Mouse (Mus musculus) urinary bladder, adult 2 months (tissue): Measurements from ENCODE around the gene Cptp. TPM values are rescaled to one million over a fixed set of nuclear protein-coding genes. Genes with fewer than 3 reads are reported as not detected.

Experiments used
- DNase-seq: peaks from one replicate; pipeline ENCODE4 v3.0.0; 2022; ENCODE audit warnings: low spot score
- polyA plus RNA-seq: library from polyadenylated mRNA; depleted of rRNA; stranded (reverse); fragments of >200 nt; gene quantifications from 2 replicates; pipeline ENCODE4 v1.2.3, GENCODE M21; 2012; rRNA removed

Gene Cptp
- polyA plus RNA-seq, 1 experiment, result 17.1 TPM

DNA sequence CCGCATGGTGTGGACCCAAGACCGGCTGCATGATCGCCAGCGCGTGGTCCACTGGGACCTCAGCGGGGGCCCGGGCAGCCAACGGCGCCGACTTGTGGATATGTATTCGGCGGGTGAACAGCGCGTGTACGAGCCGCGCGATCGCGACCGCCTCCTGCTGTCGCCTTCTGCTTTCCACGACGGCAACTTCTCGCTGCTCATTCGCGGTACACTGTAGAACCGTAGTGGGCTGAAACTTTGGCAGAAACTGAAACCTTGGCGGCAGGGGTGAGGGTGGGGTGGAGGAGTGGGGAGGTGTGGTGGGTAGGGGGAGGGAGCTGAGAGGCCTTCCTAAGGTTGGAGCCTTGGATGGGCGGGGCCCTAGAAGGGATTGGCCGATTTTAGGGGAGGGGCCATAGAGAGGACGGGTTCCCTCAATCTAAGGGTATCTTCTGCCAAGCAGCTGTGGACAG is 28.2 kb downstream of the Cptp start:
- peak; percentile 46 for DNase-seq

DNA sequence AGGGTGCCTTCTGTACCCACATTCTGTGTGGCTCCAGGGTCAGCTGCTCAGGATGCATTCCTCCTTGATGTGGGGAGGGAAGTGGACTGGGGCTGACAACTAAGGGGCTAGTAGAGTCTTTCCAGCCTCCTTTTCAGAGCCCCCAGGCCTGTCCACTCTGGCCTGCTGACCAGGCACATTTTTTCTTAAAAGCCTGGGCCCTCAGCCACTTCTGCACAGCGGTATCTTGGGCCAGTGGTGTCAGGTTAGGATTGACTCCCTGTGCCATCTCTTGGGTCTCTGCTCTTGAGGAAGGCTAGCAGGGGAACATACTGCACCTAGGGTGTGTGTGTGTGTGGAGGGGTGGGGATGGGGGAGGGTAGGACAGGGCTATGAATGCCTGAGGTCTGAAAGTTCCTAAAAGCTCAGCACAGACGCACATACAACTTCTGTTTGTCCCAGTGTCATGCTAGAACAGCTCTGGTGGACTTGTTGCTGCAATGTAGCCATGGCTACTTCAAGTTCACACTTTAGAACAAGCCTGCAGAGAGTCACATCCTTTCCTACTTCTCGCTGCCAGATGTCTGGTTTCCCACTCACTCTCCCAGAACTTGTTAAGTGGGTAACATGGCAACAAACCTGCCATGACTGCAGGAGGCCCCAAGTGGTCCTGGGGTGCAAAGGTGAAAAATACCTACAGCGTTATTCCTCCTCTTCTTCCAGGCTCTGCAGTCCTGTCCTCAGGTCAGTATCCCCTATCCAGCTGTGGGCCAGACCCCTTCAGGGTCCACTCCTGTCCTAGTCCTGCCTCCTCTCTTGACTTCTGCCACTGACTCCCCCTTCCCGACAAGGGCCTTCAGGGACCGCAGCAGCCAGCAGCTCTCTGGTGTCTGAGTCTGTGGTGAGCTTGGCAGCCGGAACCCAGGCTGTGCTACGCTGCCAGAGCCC is 28.9 kb downstream of the Cptp start:
- peak; percentile 17 for DNase-seq

DNA sequence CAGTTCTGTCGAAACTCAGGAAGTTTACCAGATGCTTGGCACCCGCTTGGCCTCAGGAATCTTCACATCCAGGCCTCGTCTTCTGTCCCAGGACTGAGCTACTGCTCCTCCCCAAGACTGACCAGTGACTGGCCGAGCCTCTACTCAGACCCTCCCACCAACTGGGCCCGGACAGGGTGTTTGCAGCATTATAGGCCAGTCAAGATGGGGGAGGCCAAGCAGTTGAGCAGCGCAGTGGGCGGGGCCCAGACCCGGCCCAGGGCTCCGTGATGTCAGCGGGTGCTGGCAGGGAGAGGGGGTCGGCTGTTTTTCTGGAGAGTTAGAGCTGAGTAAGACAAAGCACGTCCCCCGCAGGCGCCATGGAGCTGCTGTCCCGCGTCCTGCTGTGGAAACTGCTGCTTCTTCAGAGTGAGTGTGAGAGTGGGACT is 29.7 kb downstream of the Cptp start, which contains the start of gene Mxra8:
Mxra8 (plus strand) TSS at position 198 of the 428 bp plus-strand sequence.
- peak; percentile 56 for DNase-seq

DNA sequence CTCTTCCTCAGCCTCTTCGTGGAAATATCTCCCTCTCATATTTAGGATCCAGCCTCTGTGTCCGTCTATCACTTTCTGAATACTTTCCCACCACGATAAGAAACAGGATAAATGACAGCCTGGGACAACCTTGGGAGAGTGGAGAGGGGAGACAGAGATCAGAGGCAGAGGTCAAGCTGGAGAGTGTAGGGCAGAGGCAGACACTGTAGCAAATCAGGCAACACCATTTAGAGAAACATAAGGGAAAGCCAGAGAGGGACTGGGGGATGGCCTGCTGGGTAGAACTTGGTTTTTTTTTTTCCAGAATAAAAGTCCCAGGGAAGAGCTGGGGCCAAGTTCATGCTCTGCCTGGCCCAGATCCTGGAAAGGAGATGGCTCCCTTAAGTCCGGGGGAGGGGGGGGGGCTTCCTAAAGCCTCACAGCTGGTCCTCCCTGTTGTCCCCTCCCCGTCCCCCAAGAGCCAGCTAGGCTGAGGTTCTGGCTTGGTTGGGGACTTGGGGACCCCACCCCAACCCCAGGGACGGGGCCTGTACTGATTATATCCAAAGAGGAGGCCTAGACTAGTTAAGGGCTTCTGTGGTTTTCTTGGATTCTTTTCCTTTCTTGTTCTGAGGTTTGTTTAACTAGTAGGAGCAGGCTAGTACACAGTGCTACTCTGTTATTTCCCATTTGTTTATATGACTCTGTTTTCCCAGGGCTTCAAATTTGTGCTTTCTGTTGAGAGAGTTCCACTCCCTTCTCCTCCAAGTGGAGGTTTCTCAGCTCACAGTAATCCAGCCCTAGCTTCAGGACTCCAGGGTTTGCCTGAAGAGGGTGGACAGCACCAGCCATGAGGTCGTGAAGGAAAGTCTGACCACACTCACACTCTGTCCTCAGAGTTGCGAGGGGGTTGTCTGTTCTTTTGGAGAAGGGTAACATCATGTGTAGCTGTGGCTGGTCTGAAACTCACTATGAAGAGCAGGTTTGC is 30.8 kb downstream of the Cptp start:
- DNase-seq, result no peak

- no peak for DNase-seq
These were observed 31.7 kb downstream of the Cptp start for GRCm38 (mm10) chr4:155837404-155838010.

DNA sequence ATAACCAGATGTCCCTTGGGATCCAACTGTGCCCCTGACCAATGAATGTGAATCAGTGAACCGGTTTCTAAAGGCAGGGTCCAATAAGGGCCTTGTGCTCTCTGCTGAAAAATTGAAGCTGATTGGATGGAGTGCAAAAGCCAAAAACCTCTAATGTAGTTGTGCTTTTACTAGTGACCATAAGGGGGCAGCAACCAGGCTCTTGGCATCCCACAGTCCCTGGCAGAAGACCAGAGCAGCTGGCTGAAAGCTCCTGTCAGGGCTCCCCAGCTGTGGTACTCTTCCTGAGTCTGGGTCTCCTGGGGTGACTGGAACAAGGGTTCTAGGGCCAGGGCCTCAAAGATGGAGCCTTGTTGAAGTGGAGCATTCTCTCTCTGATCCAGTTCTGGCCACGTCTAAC is 35.4 kb downstream of the Cptp start:
- DNase-seq, result no peak

- DNase-seq, result no peak
These were observed 36.0 kb downstream of the Cptp start for GRCm38 (mm10) chr4:155833234-155833633.

DNA sequence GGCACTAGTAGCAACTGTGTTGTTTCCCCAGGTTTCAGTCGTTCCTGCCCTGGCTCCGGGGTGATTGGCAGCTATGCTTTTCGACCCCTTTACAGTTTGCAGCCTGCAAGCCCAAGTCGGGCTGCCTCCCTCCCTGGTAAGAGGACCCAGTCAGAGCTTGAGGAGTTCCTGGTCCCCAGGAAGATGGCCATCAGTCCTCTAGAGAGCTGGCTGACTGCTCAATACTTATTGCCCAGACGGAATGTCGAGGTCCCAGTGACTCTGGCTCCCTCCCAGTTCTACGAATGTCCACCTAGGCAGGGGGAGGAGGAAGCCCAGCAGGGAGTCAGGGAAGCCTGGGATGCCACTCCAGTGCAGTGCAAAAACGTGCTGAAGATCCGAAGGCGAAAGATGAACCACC is 36.9 kb downstream of the Cptp start:
- no peak for DNase-seq

GRCm38 (mm10) chr4:155831831-155832230 is 37.4 kb downstream of the Cptp start:
- no peak for DNase-seq

DNA sequence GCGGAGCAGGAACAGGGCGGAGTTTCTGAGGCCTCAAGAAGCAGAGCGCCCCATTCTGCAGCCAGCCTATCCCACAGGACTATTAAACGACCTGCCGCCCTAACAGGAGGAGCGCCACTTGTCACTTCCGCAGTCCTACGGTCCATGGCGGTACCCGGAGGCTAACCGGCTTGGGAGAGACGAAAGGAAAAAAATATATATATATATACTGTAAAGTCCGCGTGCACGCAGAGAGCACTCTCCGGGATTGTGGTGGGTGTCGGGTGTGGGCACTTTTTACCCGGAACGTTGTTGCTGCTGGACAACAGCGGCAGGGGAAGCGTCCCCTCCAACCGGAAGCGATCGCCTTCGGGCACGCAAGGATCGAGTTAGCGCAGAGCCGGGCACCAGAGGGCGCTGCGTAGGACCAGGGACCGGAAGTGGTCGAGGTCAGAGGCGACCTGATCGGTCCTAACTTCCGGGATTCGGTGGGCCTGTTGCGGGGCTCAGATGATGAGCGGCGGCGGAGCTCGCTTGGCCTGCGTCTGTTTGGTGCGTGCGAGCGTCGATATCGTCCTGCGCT is 38.0 kb downstream of the Cptp start, which contains the start of gene Aurkaip1:
Aurkaip1 (plus strand) TSS at position 68 of the 562 bp plus-strand sequence.
- DNase-seq, result peak; percentile 91

GRCm38 (mm10) chr4:155830596-155830995 is 38.6 kb downstream of the Cptp start:
- DNase-seq, result no peak

DNA sequence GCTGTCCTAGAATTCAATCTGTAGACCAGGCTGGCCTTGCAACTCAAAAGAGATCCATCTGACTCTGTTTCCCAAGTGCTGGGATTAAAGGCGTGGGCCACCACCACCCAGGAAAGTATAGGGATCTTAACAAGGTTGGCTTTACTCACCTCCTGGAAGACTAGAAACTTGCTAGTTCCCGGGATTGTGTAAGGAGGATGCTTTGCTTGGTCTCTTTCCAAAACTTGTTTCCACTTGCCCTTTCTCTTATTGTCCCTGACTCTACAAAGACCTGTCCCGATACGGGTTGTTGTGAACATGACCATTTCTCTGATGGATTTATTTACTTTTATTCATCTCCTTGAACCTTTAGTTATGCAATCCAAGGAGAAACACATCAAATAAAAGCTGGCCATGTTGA is 39.4 kb downstream of the Cptp start:
- DNase-seq, result no peak

GRCm38 (mm10) chr4:155823443-155823842 is 45.8 kb downstream of the Cptp start:
- DNase-seq, result no peak

- DNase-seq, result no peak
These were observed 48.2 kb downstream of the Cptp start for GRCm38 (mm10) chr4:155821025-155821424.

DNA sequence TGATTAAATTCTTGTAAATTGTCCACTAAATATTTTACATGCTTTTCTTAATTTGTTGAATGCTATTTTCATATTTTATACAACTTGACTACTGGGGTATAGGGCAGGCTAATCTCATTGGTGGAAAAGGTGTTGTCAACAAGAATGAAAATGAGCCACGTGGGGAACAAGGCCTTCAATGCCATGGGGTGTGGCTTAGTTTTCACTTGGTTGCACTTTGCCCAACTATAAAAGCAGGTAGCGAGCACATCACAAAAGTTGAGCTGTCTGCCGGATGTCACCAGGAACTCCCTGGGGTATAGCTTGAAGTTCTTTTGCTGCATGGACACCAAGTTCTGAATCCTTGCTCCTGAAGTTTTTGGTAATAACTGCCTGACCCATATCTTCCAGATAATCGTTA is 51.7 kb downstream of the Cptp start:
- DNase-seq, result no peak

Other genes starting within 250 kb of the Cptp start
- 35.6 and 61.6 TPM in 2 replicates for gene Cdk11b, start 244.6 kb downstream of the Cptp start, polyA plus RNA-seq
- gene Gm10563, start 224.0 kb downstream of the Cptp start, polyA plus RNA-seq, result not detected in 2 replicates
- gene Mmp23, start 216.1 kb downstream of the Cptp start, polyA plus RNA-seq, result 138 and 226 TPM in 2 replicates
- gene Mib2, start 200.2 kb downstream of the Cptp start, polyA plus RNA-seq, result 51.2 and 56.1 TPM in 2 replicates
- gene Fndc10, start 175.1 kb downstream of the Cptp start, polyA plus RNA-seq, result 18.5 and 20.1 TPM in 2 replicates
- 119 and 148 TPM in 2 replicates for gene Ssu72, start 164.6 kb downstream of the Cptp start, polyA plus RNA-seq
- 2.7 and 3.3 TPM in 2 replicates for gene Tmem240, start 134.6 kb downstream of the Cptp start, polyA plus RNA-seq
- 63.3 and 74.8 TPM in 2 replicates for gene Atad3a, start 108.3 kb downstream of the Cptp start, polyA plus RNA-seq
- 29.3 and 32.1 TPM in 2 replicates for gene Vwa1, start 94.7 kb downstream of the Cptp start, polyA plus RNA-seq
- gene Tmem88b, start 83.6 kb downstream of the Cptp start, polyA plus RNA-seq, result 0.91 and 0.93 TPM in 2 replicates
- gene Ankrd65, start 79.0 kb downstream of the Cptp start, polyA plus RNA-seq, result 0.81 and 0.93 TPM in 2 replicates
- 78.0 and 96.4 TPM in 2 replicates for gene Mrpl20, start 66.6 kb downstream of the Cptp start, polyA plus RNA-seq
- gene Ccnl2, start 57.0 kb downstream of the Cptp start, polyA plus RNA-seq, result 161 and 233 TPM in 2 replicates
- gene Aurkaip1, start 38.2 kb downstream of the Cptp start, polyA plus RNA-seq, result 110 and 122 TPM in 2 replicates
- gene Mxra8, start 29.8 kb downstream of the Cptp start, polyA plus RNA-seq, result 377 and 402 TPM in 2 replicates
- 58.9 and 76.5 TPM in 2 replicates for gene Dvl1, start 22.0 kb downstream of the Cptp start, polyA plus RNA-seq
- gene Tas1r3, start 6.1 kb downstream of the Cptp start, polyA plus RNA-seq, result 0.91 and 1.3 TPM in 2 replicates
- gene Ints11, start 106 bp upstream of the Cptp start, polyA plus RNA-seq, result 26.5 and 32.3 TPM in 2 replicates
- gene Pusl1, start 22.3 kb upstream of the Cptp start, polyA plus RNA-seq, result 43.7 and 55.5 TPM in 2 replicates
- gene Acap3, start 22.4 kb upstream of the Cptp start, polyA plus RNA-seq, result 23.7 and 29.2 TPM in 2 replicates
- gene Ube2j2, start 74.4 kb upstream of the Cptp start, polyA plus RNA-seq, result 55.1 and 63.4 TPM in 2 replicates
- 27.5 and 29.9 TPM in 2 replicates for gene C1qtnf12, start 92.9 kb upstream of the Cptp start, polyA plus RNA-seq
- gene B3galt6, start 123.2 kb upstream of the Cptp start, polyA plus RNA-seq, result 5.3 and 6.1 TPM in 2 replicates
- gene Sdf4, start 123.4 kb upstream of the Cptp start, polyA plus RNA-seq, result 75.8 and 106 TPM in 2 replicates
- gene Tnfrsf4, start 144.4 kb upstream of the Cptp start, polyA plus RNA-seq, result 3.0 and 3.9 TPM in 2 replicates
- gene Tnfrsf18, start 156.7 kb upstream of the Cptp start, polyA plus RNA-seq, result 2.1 and 3.4 TPM in 2 replicates
- 16.3 and 18.2 TPM in 2 replicates for gene Ttll10, start 190.0 kb upstream of the Cptp start, polyA plus RNA-seq
- gene 9430015G10Rik, start 240.5 kb upstream of the Cptp start, polyA plus RNA-seq, result 19.0 and 22.4 TPM in 2 replicates